Comparison of ENCODE assay signal across 27 mouse cellular contexts in genomic region chr7:44249248-44249647, GRCm38 (mm10). TPM values are rescaled to one million over a fixed set of nuclear protein-coding genes. Genes with fewer than 3 reads are reported as not detected.
DNase-seq lines count a peak whose midpoint lies in the region; ATAC-seq and TF ChIP-seq lines count a peak whose summit lies in the region.
"Had no signal": no experiment of that assay in that cellular context is flagged by ENCODE, and none has a peak within 500 bp of the region (broad histone marks: within the 10 kb centered on the region; RNA-seq: fewer than 3 reads in every experiment).

No protein-coding gene starts in this region.

- peaks cover 20% of the 10 kb centered on the region for H3K4me1 ChIP-seq in liver, embryonic 11.5 days (replicated peaks; ENCODE audit: control insufficient read depth, insufficient read depth, low read length)
- peaks cover 11% of the 10 kb centered on the region; the same call in 1 of the 2 replicates for H3K4me1 ChIP-seq in midbrain, embryonic 11.5 days (ENCODE audit: control insufficient read depth, insufficient read depth, low read length)
- peaks cover 13% of the 10 kb centered on the region for H3K4me1 ChIP-seq in midbrain, embryonic 14.5 days (ENCODE audit: control insufficient read depth, insufficient read depth, low read length)
- peaks cover 60% of the 10 kb centered on the region for H3K4me1 ChIP-seq in E14TG2a.4 (replicated peaks; ENCODE audit: low read depth, low read length)
- H3K4me1 ChIP-seq in liver, embryonic 13.5 days (replicated peaks): peaks cover 45% of the 10 kb centered on the region

- no peak overlapping the region for H3K4me3 ChIP-seq in liver, embryonic 11.5 days (ENCODE audit: low read depth, low read length)
- no peak overlapping the region for H3K4me3 ChIP-seq in midbrain, embryonic 11.5 days (ENCODE audit: low read depth, low read length)
- H3K4me3 ChIP-seq in midbrain, embryonic 14.5 days (replicated peaks; ENCODE audit: low read depth, low read length): no peak overlapping the region
- peak overlapping the region; percentile 35; the same call in 1 of the 2 replicates for H3K4me3 ChIP-seq in E14TG2a.4 (replicated peaks; ENCODE audit: low read length)
- no peak overlapping the region for H3K4me3 ChIP-seq in liver, embryonic 13.5 days (replicated peaks)
- H3K4me3 ChIP-seq: forebrain, embryonic 10.5 days; hindbrain, embryonic 12.5 days; hindbrain, embryonic 15.5 days had no signal

- peaks cover 42% of the 10 kb centered on the region for H3K36me3 ChIP-seq in liver, embryonic 11.5 days (ENCODE audit: control insufficient read depth, insufficient read depth, low read length)
- peaks cover 19% of the 10 kb centered on the region; the same call in 1 of the 2 replicates for H3K36me3 ChIP-seq in midbrain, embryonic 11.5 days (ENCODE audit: control insufficient read depth, insufficient read depth, low read length)
- peaks cover 52% of the 10 kb centered on the region for H3K36me3 ChIP-seq in midbrain, embryonic 14.5 days (ENCODE audit: control insufficient read depth, insufficient read depth, low read length)
- H3K36me3 ChIP-seq in E14TG2a.4 (ENCODE audit: insufficient read depth, low read length): peaks cover 63% of the 10 kb centered on the region
- peaks cover 57% of the 10 kb centered on the region for H3K36me3 ChIP-seq in liver, embryonic 13.5 days

- H3K4me2 ChIP-seq in liver, embryonic 11.5 days: 0 out of 2 replicates have a peak overlapping the region, but pooled peaks have one; percentile 8
- no peak overlapping the region for H3K4me2 ChIP-seq in midbrain, embryonic 11.5 days
- H3K4me2 ChIP-seq in midbrain, embryonic 14.5 days (ENCODE audit: low read length): no peak overlapping the region
- 0 out of 2 replicates have a peak overlapping the region, but pooled peaks have one; percentile 8 for H3K4me2 ChIP-seq in liver, embryonic 13.5 days
- H3K4me2 ChIP-seq: forebrain, embryonic 13.5 days; heart, embryonic 11.5 days; hindbrain, embryonic 12.5 days had no signal

- DNase-seq in liver, embryonic 11.5 days (ENCODE audit: low spot score): no peak
- no peak for DNase-seq in liver
- DNase-seq in midbrain, embryonic 11.5 days (ENCODE audit: low spot score, missing footprints): peak; percentile 64
- no peak for DNase-seq in midbrain, embryonic 14.5 days
- DNase-seq in liver, embryonic 13.5 days: no peak
- no peak for DNase-seq in ovary, postnatal 10 days (ENCODE audit: low spot score)
- DNase-seq: adrenal gland, adult 2 months; adrenal gland, postnatal 14 days; cerebellum, adult 11 months; cerebellum, adult 8-10 months; cerebellum, postnatal 10 days; cerebellum, postnatal 36 days; embryo, embryonic 11 days; gastrocnemius, postnatal 14 days; heart, adult 11 months had no signal

- H3K27ac ChIP-seq in liver, embryonic 11.5 days (ENCODE audit: low read depth, low read length): no peak overlapping the region
- H3K27ac ChIP-seq in midbrain, embryonic 11.5 days (ENCODE audit: low read depth, low read length): no peak overlapping the region
- H3K27ac ChIP-seq in midbrain, embryonic 14.5 days (replicated peaks; ENCODE audit: low read depth, low read length): no peak overlapping the region
- H3K27ac ChIP-seq in liver, embryonic 13.5 days: no peak overlapping the region
- H3K27ac ChIP-seq: forebrain, embryonic 10.5 days; forebrain, embryonic 13.5 days; hindbrain, embryonic 12.5 days; hindbrain, embryonic 15.5 days had no signal

- 91% methylated on average over 4 of the region's 4 CpGs for WGBS in liver, embryonic 11.5 days
- 93% methylated on average over 4 of the region's 4 CpGs for WGBS in midbrain, embryonic 11.5 days
- 91% methylated on average over 4 of the region's 4 CpGs for WGBS in midbrain, embryonic 14.5 days
- WGBS in liver, embryonic 13.5 days (ENCODE audit: insufficient replicate concordance): 82% methylated on average over 4 of the region's 4 CpGs

- H3K27me3 ChIP-seq in liver, embryonic 11.5 days (replicated peaks; ENCODE audit: control insufficient read depth, insufficient read depth, low read length): no peaks in the 10 kb centered on the region
- H3K27me3 ChIP-seq in midbrain, embryonic 11.5 days (ENCODE audit: control insufficient read depth, insufficient read depth, low read length): no peaks in the 10 kb centered on the region
- H3K27me3 ChIP-seq in midbrain, embryonic 14.5 days (ENCODE audit: control insufficient read depth, insufficient read depth, low read length): no peaks in the 10 kb centered on the region
- H3K27me3 ChIP-seq in E14TG2a.4 (ENCODE audit: insufficient read depth, low read length): no peaks in the 10 kb centered on the region
- H3K27me3 ChIP-seq in liver, embryonic 13.5 days: no peaks in the 10 kb centered on the region
- H3K27me3 ChIP-seq: forebrain, embryonic 13.5 days; hindbrain, embryonic 12.5 days; hindbrain, embryonic 15.5 days had no signal

- TF ChIP-seq CTCF in E14TG2a.4 (conservative IDR thresholded peaks at IDR 0.05; ENCODE audit: low read length): no peak

- ATAC-seq in liver, embryonic 11.5 days (replicated peaks; ENCODE audit: low FRiP score): no peak
- no peak for ATAC-seq in midbrain, embryonic 11.5 days (ENCODE audit: low FRiP score)
- no peak for ATAC-seq in midbrain, embryonic 14.5 days (ENCODE audit: low FRiP score, low TSS enrichment)
- ATAC-seq in liver, embryonic 13.5 days (ENCODE audit: low read depth): no peak
- ATAC-seq: forebrain, embryonic 13.5 days; forebrain, embryonic 16.5 days had no signal

- H3K9me3 ChIP-seq in liver, embryonic 11.5 days (ENCODE audit: control insufficient read depth, low read length): no peaks in the 10 kb centered on the region
- no peaks in the 10 kb centered on the region for H3K9me3 ChIP-seq in midbrain, embryonic 11.5 days (ENCODE audit: control insufficient read depth, low read length)
- no peaks in the 10 kb centered on the region for H3K9me3 ChIP-seq in midbrain, embryonic 14.5 days (ENCODE audit: control insufficient read depth, low read length)
- no peaks in the 10 kb centered on the region for H3K9me3 ChIP-seq in E14TG2a.4 (ENCODE audit: low read length)
- no peaks in the 10 kb centered on the region for H3K9me3 ChIP-seq in liver, embryonic 13.5 days (replicated peaks)
- H3K9me3 ChIP-seq: forebrain, embryonic 10.5 days; forebrain, embryonic 13.5 days; hindbrain, embryonic 12.5 days; hindbrain, embryonic 15.5 days had no signal

- 0 out of 2 replicates have a peak overlapping the region, but pooled peaks have one; percentile 36 for H3K9ac ChIP-seq in liver, embryonic 11.5 days (ENCODE audit: low read depth, low read length)
- H3K9ac ChIP-seq in midbrain, embryonic 11.5 days (ENCODE audit: low read length): no peak overlapping the region
- H3K9ac ChIP-seq in midbrain, embryonic 14.5 days (replicated peaks; ENCODE audit: low read length): no peak overlapping the region
- no peak overlapping the region for H3K9ac ChIP-seq in liver, embryonic 13.5 days
- H3K9ac ChIP-seq: hindbrain, embryonic 12.5 days; hindbrain, embryonic 15.5 days had no signal

RNA-seq across cellular contexts. Expression of gene 2410002F23Rik, which starts 2.7 kb away (rescaled TPM):
- polyA plus RNA-seq in liver, embryonic 11.5 days (2014; fragmentation: Nextera tagmentation; extraction: Ambion mirVana): 109 and 117 TPM in 2 replicates
- 104 and 117 TPM in 2 replicates for polyA plus RNA-seq in midbrain, embryonic 11.5 days (2014; fragmentation: Nextera tagmentation; extraction: Ambion mirVana)
- 199 and 211 TPM in 2 replicates for polyA plus RNA-seq in midbrain, embryonic 14.5 days (2014; fragmentation: Nextera tagmentation; extraction: Ambion mirVana)
- polyA plus RNA-seq in liver, embryonic 13.5 days (2015; fragmentation: Nextera tagmentation; extraction: Ambion mirVana): 40.3 and 47.0 TPM in 2 replicates

RNA-seq across cellular contexts. Expression of gene 1700028J19Rik, which starts 2.8 kb away (rescaled TPM):
- 1.5 and 2.0 TPM in 2 replicates for polyA plus RNA-seq in liver, embryonic 11.5 days (2014; fragmentation: Nextera tagmentation; extraction: Ambion mirVana)
- polyA plus RNA-seq in midbrain, embryonic 11.5 days (2014; fragmentation: Nextera tagmentation; extraction: Ambion mirVana): 1.1 and 1.4 TPM in 2 replicates
- polyA plus RNA-seq in midbrain, embryonic 14.5 days (2014; fragmentation: Nextera tagmentation; extraction: Ambion mirVana): 1.3 and 1.8 TPM in 2 replicates
- polyA plus RNA-seq in liver, embryonic 13.5 days (2015; fragmentation: Nextera tagmentation; extraction: Ambion mirVana): 1.3 and 1.6 TPM in 2 replicates

RNA-seq across cellular contexts. Expression of gene Acp4, which starts 7.9 kb away (rescaled TPM):
- not detected in 2 replicates for polyA plus RNA-seq in liver, embryonic 11.5 days (2014; fragmentation: Nextera tagmentation; extraction: Ambion mirVana)
- not detected in 2 replicates for polyA plus RNA-seq in midbrain, embryonic 11.5 days (2014; fragmentation: Nextera tagmentation; extraction: Ambion mirVana)
- polyA plus RNA-seq in midbrain, embryonic 14.5 days (2014; fragmentation: Nextera tagmentation; extraction: Ambion mirVana): not detected in 2 replicates
- not detected in 2 replicates for polyA plus RNA-seq in liver, embryonic 13.5 days (2015; fragmentation: Nextera tagmentation; extraction: Ambion mirVana)
- polyA plus RNA-seq: adrenal gland, adult 2 months; cortical plate, adult 2 months; embryonic facial prominence, embryonic 11.5 days; forebrain, embryonic 10.5 days; forebrain, embryonic 16.5 days; heart, embryonic 11.5 days; heart, embryonic 14.5 days; heart, postnatal 0 days; hindbrain, embryonic 12.5 days; hindbrain, embryonic 15.5 days had no signal

RNA-seq across cellular contexts. Expression of gene Gm15517, which starts 12.0 kb away (rescaled TPM):
- not detected in 2 replicates for polyA plus RNA-seq in liver, embryonic 11.5 days (2014; fragmentation: Nextera tagmentation; extraction: Ambion mirVana)
- not detected in 2 replicates for polyA plus RNA-seq in midbrain, embryonic 11.5 days (2014; fragmentation: Nextera tagmentation; extraction: Ambion mirVana)
- polyA plus RNA-seq in midbrain, embryonic 14.5 days (2014; fragmentation: Nextera tagmentation; extraction: Ambion mirVana): 1.8 TPM in 1 of 2 replicates, not detected in the other
- not detected in 2 replicates for polyA plus RNA-seq in liver, embryonic 13.5 days (2015; fragmentation: Nextera tagmentation; extraction: Ambion mirVana)
- polyA plus RNA-seq: adrenal gland, adult 2 months; cortical plate, adult 2 months; embryonic facial prominence, embryonic 14.5 days; forebrain, embryonic 10.5 days; forebrain, embryonic 13.5 days; forebrain, embryonic 16.5 days; heart, embryonic 11.5 days; heart, embryonic 14.5 days; heart, postnatal 0 days; hindbrain, embryonic 12.5 days had no signal

RNA-seq across cellular contexts. Expression of gene Gm36864, which starts 13.3 kb away (rescaled TPM):
- polyA plus RNA-seq in liver, embryonic 11.5 days (2014; fragmentation: Nextera tagmentation; extraction: Ambion mirVana): not detected in 2 replicates
- polyA plus RNA-seq in midbrain, embryonic 11.5 days (2014; fragmentation: Nextera tagmentation; extraction: Ambion mirVana): not detected in 2 replicates
- not detected in 2 replicates for polyA plus RNA-seq in midbrain, embryonic 14.5 days (2014; fragmentation: Nextera tagmentation; extraction: Ambion mirVana)
- polyA plus RNA-seq in liver, embryonic 13.5 days (2015; fragmentation: Nextera tagmentation; extraction: Ambion mirVana): not detected in 2 replicates
- polyA plus RNA-seq: adrenal gland, adult 2 months; cortical plate, adult 2 months; embryonic facial prominence, embryonic 11.5 days; embryonic facial prominence, embryonic 14.5 days; forebrain, embryonic 10.5 days; forebrain, embryonic 13.5 days; forebrain, embryonic 16.5 days; heart, embryonic 11.5 days; heart, embryonic 14.5 days; heart, postnatal 0 days; hindbrain, embryonic 12.5 days had no signal

Comparison
In these comparisons a context has a peak if more than half of its experiments do, and no peak if none do; other contexts are left out.
1. H3K4me2 ChIP-seq: peak in liver, embryonic 11.5 days (single experiment) and liver, embryonic 13.5 days (single experiment); none in midbrain, embryonic 11.5 days (single experiment) and midbrain, embryonic 14.5 days (single experiment).